Mouse (Mus musculus): Measurements from ENCODE around the gene Enpp1. TPM values are rescaled to one million over a fixed set of nuclear protein-coding genes. Genes with fewer than 3 reads are reported as not detected.

Gene Enpp1
- polyA plus RNA-seq, 1 experiment from 2014 or later = 3.9 TPM

GRCm38 (mm10) chr10:24609146-24609545 is 102.8 kb downstream of the Enpp1 start:
- no peak overlapping the region for H3K4me3 ChIP-seq (replicated peaks)
- no peaks in the 10 kb centered on the region for H3K36me3 ChIP-seq
- H3K4me1 ChIP-seq = no peaks in the 10 kb centered on the region
- no peak overlapping the region for H3K4me2 ChIP-seq
- no peaks in the 10 kb centered on the region for H3K9me3 ChIP-seq (replicated peaks)
- 90% methylated on average over 3 of the region's 3 CpGs for WGBS
- no peak overlapping the region for H3K9ac ChIP-seq
- ATAC-seq (replicated peaks; ENCODE audit: low FRiP score) = no peak
- no peaks in the 10 kb centered on the region for H3K27me3 ChIP-seq
- no peak overlapping the region for H3K27ac ChIP-seq

DNA sequence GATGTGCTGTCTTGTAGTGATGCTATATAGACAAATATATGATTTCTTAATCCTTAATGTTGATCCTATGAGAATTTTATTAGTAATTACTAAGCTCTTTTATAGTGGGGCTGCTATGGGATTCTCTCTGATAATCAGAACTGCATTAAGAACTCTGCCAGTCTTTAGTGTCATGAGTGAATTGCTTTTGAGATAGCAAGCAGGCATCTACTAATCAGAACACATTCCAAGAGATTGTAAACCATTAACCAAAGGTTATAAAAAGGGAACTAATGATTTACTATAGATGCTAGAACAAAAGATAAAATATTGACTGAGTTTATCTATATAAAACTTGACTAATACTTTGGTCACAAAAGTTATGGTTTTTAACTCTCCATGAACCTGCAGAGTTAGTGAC is 108.2 kb downstream of the Enpp1 start:
- Histone ChIP-seq H3K36me3 (no peaks in the 10 kb centered on the region), H3K27ac (no peak overlapping the region), H3K4me2 (no peak overlapping the region), H3K9me3 (replicated peaks) (no peaks in the 10 kb centered on the region), H3K4me1 (no peaks in the 10 kb centered on the region), H3K4me3 (replicated peaks) (no peak overlapping the region), H3K9ac (no peak overlapping the region), H3K27me3 (no peaks in the 10 kb centered on the region)
- no peak for ATAC-seq (replicated peaks; ENCODE audit: low FRiP score)

DNA sequence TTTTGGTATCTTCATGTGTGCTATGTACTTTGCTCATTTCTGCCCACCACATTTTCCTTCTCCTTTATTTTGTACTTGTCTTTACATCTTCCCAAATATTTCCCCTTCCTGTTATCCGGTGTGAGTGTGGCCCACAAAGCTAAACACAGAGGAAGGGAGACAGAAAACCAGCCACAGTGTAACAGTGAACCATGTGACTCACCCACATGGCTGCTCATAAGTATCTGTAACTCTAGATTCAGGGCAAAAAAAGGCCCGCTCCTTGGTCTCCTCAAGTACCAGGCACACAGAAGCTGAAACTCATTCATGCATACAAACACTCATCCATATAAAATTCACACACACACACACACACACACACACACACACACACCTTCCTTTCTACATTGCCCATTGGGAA is 108.9 kb downstream of the Enpp1 start:
- no peaks in the 10 kb centered on the region for H3K9me3 ChIP-seq (replicated peaks)
- H3K4me1 ChIP-seq = no peaks in the 10 kb centered on the region
- no peak overlapping the region for H3K4me2 ChIP-seq
- no peak overlapping the region for H3K27ac ChIP-seq
- H3K9ac ChIP-seq = no peak overlapping the region
- no peak for ATAC-seq (replicated peaks; ENCODE audit: low FRiP score)
- H3K4me3 ChIP-seq (replicated peaks) = no peak overlapping the region
- H3K36me3 ChIP-seq = no peaks in the 10 kb centered on the region
- 71% methylated on average over 2 of the region's 2 CpGs for WGBS
- no peaks in the 10 kb centered on the region for H3K27me3 ChIP-seq

GRCm38 (mm10) chr10:24599802-24600201 is 112.2 kb downstream of the Enpp1 start:
- Histone ChIP-seq H3K36me3 (no peaks in the 10 kb centered on the region), H3K27me3 (no peaks in the 10 kb centered on the region), H3K9ac (no peak overlapping the region), H3K4me2 (no peak overlapping the region), H3K4me1 (peaks cover 20% of the 10 kb centered on the region), H3K4me3 (replicated peaks) (no peak overlapping the region), H3K9me3 (replicated peaks) (no peaks in the 10 kb centered on the region), H3K27ac (no peak overlapping the region)
- 67% methylated on average over 5 of the region's 5 CpGs for WGBS
- no peak for ATAC-seq (replicated peaks; ENCODE audit: low FRiP score)

- Histone ChIP-seq H3K9ac (no peak overlapping the region), H3K4me3 (replicated peaks) (no peak overlapping the region), H3K9me3 (replicated peaks) (no peaks in the 10 kb centered on the region), H3K27ac (no peak overlapping the region), H3K4me1 (peaks cover 27% of the 10 kb centered on the region), H3K27me3 (no peaks in the 10 kb centered on the region), H3K36me3 (no peaks in the 10 kb centered on the region), H3K4me2 (no peak overlapping the region)
- ATAC-seq (replicated peaks; ENCODE audit: low FRiP score) = no peak
- 89% methylated on average over 6 of the region's 6 CpGs for WGBS
Observed at GRCm38 (mm10) chr10:24598693-24599092, 113.3 kb downstream of the Enpp1 start.

GRCm38 (mm10) chr10:24597789-24598188 is 114.2 kb downstream of the Enpp1 start:
- 77% methylated on average over 4 of the region's 4 CpGs for WGBS
- Histone ChIP-seq H3K4me1 (peaks cover 35% of the 10 kb centered on the region), H3K27me3 (no peaks in the 10 kb centered on the region)

DNA sequence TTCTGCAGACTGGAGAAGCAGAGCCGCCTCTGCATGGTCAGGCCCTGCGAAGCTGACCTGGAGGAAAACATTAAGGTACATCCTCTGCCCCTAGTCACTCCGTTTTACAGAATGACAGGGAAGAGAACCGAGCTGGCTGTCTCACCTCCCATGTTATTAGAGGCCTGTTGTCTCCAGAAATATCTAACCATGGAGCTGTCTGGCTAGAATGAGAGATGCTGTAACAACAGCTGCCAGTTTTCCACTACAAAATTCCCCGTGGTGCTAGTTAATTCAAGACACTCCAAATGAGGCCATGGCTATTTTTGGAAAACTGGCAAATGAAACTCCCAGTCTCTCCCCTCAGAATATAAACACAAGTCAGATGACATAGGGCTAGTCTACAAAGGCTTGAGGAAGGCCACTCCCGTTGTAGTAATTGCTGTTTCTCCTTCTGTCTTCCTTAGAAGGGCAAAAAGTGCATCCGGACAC is 115.1 kb downstream of the Enpp1 start:
- no peak for ATAC-seq (replicated peaks; ENCODE audit: low FRiP score)
- peak overlapping the region; percentile 93 for H3K27ac ChIP-seq

More at GRCm38 (mm10) chr10:24597789-24598188, 114.2 kb downstream of the Enpp1 start:
- Histone ChIP-seq H3K36me3 (no peaks in the 10 kb centered on the region), H3K4me3 (replicated peaks) (no peak overlapping the region), H3K9me3 (replicated peaks) (no peaks in the 10 kb centered on the region), H3K27ac (no peak overlapping the region), H3K4me2 (peak overlapping the region; percentile 36), H3K9ac (no peak overlapping the region)
- no peak for ATAC-seq (replicated peaks; ENCODE audit: low FRiP score)

GRCm38 (mm10) chr10:24596003-24596868 is 115.7 kb downstream of the Enpp1 start:
- Histone ChIP-seq H3K4me2 (peak overlapping the region; percentile 73), H3K27me3 (no peaks in the 10 kb centered on the region), H3K4me1 (peaks cover 46% of the 10 kb centered on the region), H3K9ac (peak overlapping the region; percentile 73), H3K36me3 (no peaks in the 10 kb centered on the region), H3K4me3 (replicated peaks) (peak overlapping the region; percentile 73), H3K9me3 (replicated peaks) (no peaks in the 10 kb centered on the region), H3K27ac (peak overlapping the region; percentile 93)
- ATAC-seq (replicated peaks; ENCODE audit: low FRiP score) = peak; percentile 17; the same call in 1 of the 2 replicates
- 22% methylated on average over 31 of the region's 31 CpGs for whole genome bisulfite sequencing

More for the DNA sequence above, 115.1 kb downstream of the Enpp1 start:
- Histone ChIP-seq H3K9ac (no peak overlapping the region), H3K4me3 (replicated peaks) (peak overlapping the region; percentile 73), H3K36me3 (no peaks in the 10 kb centered on the region), H3K4me1 (peaks cover 41% of the 10 kb centered on the region), H3K4me2 (peak overlapping the region; percentile 73), H3K27me3 (no peaks in the 10 kb centered on the region), H3K9me3 (replicated peaks) (no peaks in the 10 kb centered on the region)
- WGBS = 59% methylated on average over 7 of the region's 7 CpGs

DNA sequence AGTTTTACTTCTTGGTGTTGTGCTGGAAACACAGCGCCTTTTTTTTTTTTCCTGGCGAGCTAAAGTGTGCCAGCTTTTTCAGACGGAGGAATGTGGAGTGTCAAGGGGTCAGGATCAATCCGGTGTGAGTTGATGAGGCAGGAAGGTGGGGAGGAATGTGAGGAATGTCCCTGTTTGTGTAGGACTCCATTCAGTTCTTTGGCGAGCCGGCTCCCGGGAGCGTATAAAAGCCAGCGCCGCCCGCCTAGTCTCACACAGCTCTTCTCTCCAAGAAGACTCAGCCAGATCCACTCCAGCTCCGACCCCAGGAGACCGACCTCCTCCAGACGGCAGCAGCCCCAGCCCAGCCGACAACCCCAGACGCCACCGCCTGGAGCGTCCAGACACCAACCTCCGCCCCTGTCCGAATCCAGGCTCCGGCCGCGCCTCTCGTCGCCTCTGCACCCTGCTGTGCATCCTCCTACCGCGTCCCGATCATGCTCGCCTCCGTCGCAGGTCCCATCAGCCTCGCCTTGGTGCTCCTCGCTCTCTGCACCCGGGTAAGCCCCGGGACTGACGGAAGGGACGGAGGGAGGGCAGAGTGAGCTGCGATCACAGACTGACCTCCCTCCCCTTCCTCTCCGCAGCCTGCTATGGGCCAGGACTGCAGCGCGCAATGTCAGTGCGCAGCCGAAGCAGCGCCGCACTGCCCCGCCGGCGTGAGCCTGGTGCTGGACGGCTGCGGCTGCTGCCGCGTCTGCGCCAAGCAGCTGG is 116.5 kb downstream of the Enpp1 start, which contains the start of gene Ccn2:
Gene Ccn2 (plus strand): TSS at position 193 of the 753 bp plus-strand sequence.
- peak; percentile 92 for ATAC-seq (replicated peaks; ENCODE audit: low FRiP score)
- under 1% methylated on average over 53 of the region's 53 CpGs for WGBS
- peaks cover 46% of the 10 kb centered on the region for H3K4me1 ChIP-seq

DNA sequence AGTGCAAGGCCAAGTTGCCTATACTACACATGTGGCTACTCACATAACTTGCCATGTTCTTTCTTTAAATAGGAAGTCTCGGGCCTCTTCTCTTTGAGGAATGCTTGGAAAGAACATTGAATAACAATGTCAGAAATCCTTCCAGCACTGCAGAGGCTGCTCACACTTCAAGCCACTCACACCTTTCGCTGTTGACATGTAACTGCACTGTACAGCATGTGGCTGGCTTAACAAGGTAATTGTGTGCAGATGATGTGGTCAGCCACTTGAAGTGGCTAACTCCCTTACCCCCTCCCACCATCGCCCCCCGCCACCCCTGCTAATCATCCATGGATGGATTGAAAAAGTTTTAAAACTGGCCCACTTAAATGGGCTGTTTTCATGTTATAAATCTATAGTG is 118.4 kb downstream of the Enpp1 start:
- no peak for ATAC-seq (replicated peaks; ENCODE audit: low FRiP score)
- Histone ChIP-seq H3K4me2 (no peak overlapping the region), H3K36me3 (no peaks in the 10 kb centered on the region), H3K9ac (no peak overlapping the region), H3K4me3 (replicated peaks) (no peak overlapping the region), H3K4me1 (peaks cover 46% of the 10 kb centered on the region), H3K27ac (no peak overlapping the region), H3K9me3 (replicated peaks) (no peaks in the 10 kb centered on the region), H3K27me3 (no peaks in the 10 kb centered on the region)
- 83% methylated on average over 4 of the region's 4 CpGs for WGBS

More for the DNA sequence above, 116.5 kb downstream of the Enpp1 start, which contains the start of gene Ccn2:
- peak within 1 kb of the TSS; percentile 73 for H3K4me2 ChIP-seq
- H3K9ac ChIP-seq = peak within 1 kb of the TSS; percentile 73
- H3K9me3 ChIP-seq (replicated peaks) = no peaks in the 10 kb centered on the region
- peak within 1 kb of the TSS; percentile 73 for H3K4me3 ChIP-seq (replicated peaks)
- H3K27ac ChIP-seq = peak within 1 kb of the TSS; percentile 93
- H3K36me3 ChIP-seq = no peaks in the 10 kb centered on the region
- no peaks in the 10 kb centered on the region for H3K27me3 ChIP-seq

DNA sequence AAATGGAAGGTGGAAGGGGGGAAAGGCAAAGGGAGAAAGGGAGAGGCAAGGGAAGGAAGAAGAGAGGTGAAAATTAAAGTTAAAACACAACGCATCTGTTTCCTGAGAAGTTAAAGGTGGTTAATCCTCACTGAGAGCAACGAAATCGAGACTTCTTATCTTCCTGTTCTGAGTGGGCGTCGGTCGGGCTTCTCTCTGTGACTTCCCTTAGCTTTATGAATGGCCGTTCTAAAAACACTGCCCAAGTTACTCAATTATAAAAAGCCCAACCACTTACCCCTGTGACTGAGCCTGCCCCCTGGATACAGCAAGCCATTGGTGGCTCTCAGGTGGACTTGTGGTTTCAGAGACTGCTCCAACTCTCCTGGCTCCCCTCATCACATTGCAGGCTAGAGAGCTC is 119.0 kb downstream of the Enpp1 start:
- H3K4me2 ChIP-seq = no peak overlapping the region
- no peak overlapping the region for H3K27ac ChIP-seq
- peaks cover 46% of the 10 kb centered on the region for H3K4me1 ChIP-seq
- H3K9me3 ChIP-seq (replicated peaks) = no peaks in the 10 kb centered on the region
- H3K9ac ChIP-seq = no peak overlapping the region
- no peaks in the 10 kb centered on the region for H3K36me3 ChIP-seq
- H3K4me3 ChIP-seq (replicated peaks) = no peak overlapping the region
- ATAC-seq (replicated peaks; ENCODE audit: low FRiP score) = no peak
- WGBS = 54% methylated on average over 7 of the region's 7 CpGs
- no peaks in the 10 kb centered on the region for H3K27me3 ChIP-seq

- 60% methylated on average over 2 of the region's 2 CpGs for WGBS
- Histone ChIP-seq H3K9me3 (replicated peaks) (no peaks in the 10 kb centered on the region), H3K36me3 (no peaks in the 10 kb centered on the region), H3K4me3 (replicated peaks) (no peak overlapping the region), H3K27me3 (no peaks in the 10 kb centered on the region), H3K4me2 (no peak overlapping the region), H3K27ac (0 out of 2 replicates have a peak overlapping the region, but pooled peaks have one; percentile 32), H3K9ac (no peak overlapping the region), H3K4me1 (peaks cover 42% of the 10 kb centered on the region)
- no peak for ATAC-seq (replicated peaks; ENCODE audit: low FRiP score)
Observed at GRCm38 (mm10) chr10:24592318-24592717, 119.6 kb downstream of the Enpp1 start.
